Mouse (Mus musculus): Measurements from ENCODE around the gene Aqp11. TPM values are rescaled to one million over a fixed set of nuclear protein-coding genes. Genes with fewer than 3 reads are reported as not detected.

The Aqp11 gene
- polyA plus RNA-seq, 1 experiment from 2014 or later: 12.1 TPM

DNA sequence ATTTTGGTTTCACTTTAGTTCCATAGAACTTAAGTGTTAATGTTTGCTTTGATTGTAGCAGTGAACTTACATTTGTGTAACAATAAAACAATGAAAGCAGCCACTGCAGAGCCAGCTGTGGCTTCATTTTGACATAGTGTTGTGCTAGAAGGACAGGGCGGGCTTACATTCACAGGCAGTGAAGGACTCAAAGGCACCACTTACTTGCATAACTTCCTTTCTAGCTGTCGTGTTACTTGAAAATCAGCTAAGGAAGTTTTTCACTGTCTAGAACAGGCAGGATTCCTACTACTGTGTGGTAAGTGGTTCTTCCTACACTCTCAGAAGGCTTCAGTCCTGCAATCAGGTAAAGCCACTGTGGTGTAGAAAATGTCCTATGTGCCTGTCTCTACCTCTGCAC lies 50.3 kb downstream of the Aqp11 start:
- H3K9me3 ChIP-seq (ENCODE audit: control insufficient read depth, low read depth, low read length): no peaks in the 10 kb centered on the region
- no peaks in the 10 kb centered on the region for H3K4me1 ChIP-seq (ENCODE audit: control insufficient read depth, insufficient read depth, low read length)
- no peak overlapping the region for H3K9ac ChIP-seq (replicated peaks; ENCODE audit: low read depth, low read length)
- no peak overlapping the region for H3K4me3 ChIP-seq (ENCODE audit: low read depth, low read length)
- no peaks in the 10 kb centered on the region for H3K27me3 ChIP-seq (ENCODE audit: control insufficient read depth, insufficient read depth, low read length)
- no peak for ATAC-seq (ENCODE audit: insufficient number of reproducible peaks, insufficient read depth, low FRiP score, low read depth)
- H3K27ac ChIP-seq (ENCODE audit: low read length): no peak overlapping the region
- peaks cover 19% of the 10 kb centered on the region for H3K36me3 ChIP-seq (ENCODE audit: control insufficient read depth, insufficient read depth, low read length)
- WGBS: 89% methylated on average over 2 of the region's 2 CpGs
- no peak overlapping the region for H3K4me2 ChIP-seq (replicated peaks; ENCODE audit: low read depth, low read length)

DNA sequence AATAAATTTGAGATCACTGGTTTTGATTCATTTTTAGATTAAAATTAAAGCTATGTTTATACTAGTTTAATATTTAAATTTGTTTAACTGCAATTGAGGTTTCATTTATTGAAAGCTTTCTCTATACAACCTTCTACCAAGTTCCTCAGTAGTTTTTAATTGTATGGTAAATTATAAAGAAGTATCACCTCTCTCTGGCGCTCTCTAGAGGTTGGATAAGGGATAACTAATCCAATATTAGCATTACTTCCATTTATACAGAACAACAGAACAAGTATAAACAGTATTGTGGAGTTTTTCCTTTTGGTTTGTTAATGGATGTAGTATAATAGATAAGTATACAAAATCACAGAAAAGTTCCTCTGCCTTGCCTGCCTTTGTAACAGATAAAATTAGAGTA lies 58.9 kb downstream of the Aqp11 start:
- Histone ChIP-seq H3K27me3 (ENCODE audit: control insufficient read depth, insufficient read depth, low read length) (no peaks in the 10 kb centered on the region), H3K4me1 (ENCODE audit: control insufficient read depth, insufficient read depth, low read length) (no peaks in the 10 kb centered on the region), H3K4me2 (replicated peaks; ENCODE audit: low read depth, low read length) (no peak overlapping the region), H3K27ac (ENCODE audit: low read length) (no peak overlapping the region), H3K36me3 (ENCODE audit: control insufficient read depth, insufficient read depth, low read length) (peaks cover 41% of the 10 kb centered on the region), H3K9me3 (ENCODE audit: control insufficient read depth, low read depth, low read length) (no peaks in the 10 kb centered on the region), H3K9ac (replicated peaks; ENCODE audit: low read depth, low read length) (no peak overlapping the region), H3K4me3 (ENCODE audit: low read depth, low read length) (no peak overlapping the region)
- ATAC-seq (ENCODE audit: insufficient number of reproducible peaks, insufficient read depth, low FRiP score, low read depth): no peak
- 43% methylated on average over 1 of the region's 1 CpGs for WGBS

Other genes with a start within 250 kb of the Aqp11 start
- gene Aamdc, start 158.8 kb downstream of the Aqp11 start, polyA plus RNA-seq (2014; fragmentation: Nextera tagmentation; extraction: Ambion mirVana): 56.8 and 62.4 TPM in 2 replicates
- gene Rsf1, start 158.4 kb downstream of the Aqp11 start, polyA plus RNA-seq (2014; fragmentation: Nextera tagmentation; extraction: Ambion mirVana): 26.8 and 33.3 TPM in 2 replicates
- gene Clns1a, start 41.7 kb downstream of the Aqp11 start, polyA plus RNA-seq (2014; fragmentation: Nextera tagmentation; extraction: Ambion mirVana): 179 and 182 TPM in 2 replicates
- gene Pak1, start 50.3 kb upstream of the Aqp11 start, polyA plus RNA-seq (2014; fragmentation: Nextera tagmentation; extraction: Ambion mirVana): 35.7 and 36.2 TPM in 2 replicates
- gene Gdpd4, start 181.7 kb upstream of the Aqp11 start, polyA plus RNA-seq (2014; fragmentation: Nextera tagmentation; extraction: Ambion mirVana): not detected in 2 replicates

Measured in stomach, embryonic 14.5 days (tissue).